Mouse (Mus musculus) liver, adult 2 months (tissue): ENCODE measurements at regions not wholly inside any gene's neighbourhood (a gene's known extent, or its start where the extent isn't known, plus 50 kb on each side); places are given as distances from the start of the nearest gene placed in this dataset.

Experiments
- CTCF ChIP-seq: fragments of 200-500 bp; IDR thresholded peaks from 2 replicates; pipeline ENCODE4 v1.5.1; 2011; ENCODE audit warnings: low read depth, low read length, control low read depth
- POLR2A ChIP-seq: fragments of 200-500 bp; IDR thresholded peaks from 2 replicates; pipeline ENCODE4 v1.6.1; 2011; ENCODE audit warnings: low read length, control low read depth; ENCODE audit not compliant: insufficient read depth; ENCODE audit errors: extremely low read depth

DNA sequence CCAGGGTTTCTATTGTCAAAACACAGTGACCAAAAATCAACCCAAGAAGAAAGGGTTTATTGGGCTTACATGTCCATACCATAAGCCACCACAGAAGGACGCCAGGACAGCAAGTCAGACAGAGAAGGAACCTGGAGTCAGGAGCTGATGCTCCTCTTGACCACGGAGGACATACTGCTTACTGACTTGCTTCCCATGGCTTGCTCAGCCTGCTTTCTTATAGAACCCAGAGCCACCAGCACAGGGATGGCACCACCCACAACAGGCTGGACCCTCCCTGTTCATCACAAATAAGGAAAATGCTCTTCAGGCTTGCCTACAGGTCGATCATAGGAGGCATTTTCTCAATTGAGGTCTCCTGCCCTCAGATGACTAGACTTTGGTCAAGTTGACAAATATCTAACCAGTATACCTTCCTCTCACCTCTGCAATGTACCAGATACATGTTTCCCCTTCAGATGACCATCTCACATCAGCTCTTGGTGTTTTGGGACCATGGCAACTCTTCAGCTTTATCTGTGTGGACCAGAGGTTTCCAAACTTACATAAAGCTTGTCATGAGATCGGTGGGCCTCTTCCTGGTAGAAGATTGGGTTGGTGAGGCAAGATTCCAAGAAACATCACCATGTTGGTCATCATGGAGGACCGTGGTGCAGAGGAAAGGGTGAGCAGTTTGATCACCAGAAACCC is 61.2 kb upstream of the Ahctf1 start:
- TF ChIP-seq CTCF (no peak), POLR2A (no peak)
